Mouse (Mus musculus): ENCODE data around the gene Mylk. TPM values are rescaled to one million over a fixed set of nuclear protein-coding genes. Genes with fewer than 3 reads are reported as not detected.
A peak's percentile ranks its signal among the peaks of the same experiment; 100 is the strongest.

Mylk gene
- polyA plus RNA-seq, 1 experiment from 2014 or later, result 4.2 TPM

- no peak overlapping the region for H3K4me2 ChIP-seq (ENCODE audit: low read length)
- no peak overlapping the region for H3K27ac ChIP-seq (ENCODE audit: low read depth, low read length)
- no peak for DNase-seq (ENCODE audit: low spot score)
- H3K9me3 ChIP-seq (replicated peaks; ENCODE audit: control insufficient read depth, low read length), result no peaks in the 10 kb centered on the region
- ATAC-seq, result no peak
- H3K36me3 ChIP-seq (ENCODE audit: control insufficient read depth, insufficient read depth, low read length), result no peaks in the 10 kb centered on the region
- WGBS, result 82% methylated on average over 3 of the region's 3 CpGs
- H3K9ac ChIP-seq (ENCODE audit: low read length), result no peak overlapping the region
- no peaks in the 10 kb centered on the region for H3K4me1 ChIP-seq (ENCODE audit: control insufficient read depth, insufficient read depth, low read length)
- H3K27me3 ChIP-seq (replicated peaks; ENCODE audit: control insufficient read depth, insufficient read depth, low read length), result no peaks in the 10 kb centered on the region
- no peak overlapping the region for H3K4me3 ChIP-seq (ENCODE audit: low read depth, low read length)
Measured at GRCm38 (mm10) chr16:34813570-34813969, 68.6 kb downstream of the Mylk start.

- Histone ChIP-seq H3K9ac (ENCODE audit: low read length) (no peak overlapping the region), H3K27me3 (replicated peaks; ENCODE audit: control insufficient read depth, insufficient read depth, low read length) (no peaks in the 10 kb centered on the region), H3K4me1 (ENCODE audit: control insufficient read depth, insufficient read depth, low read length) (no peaks in the 10 kb centered on the region), H3K27ac (ENCODE audit: low read depth, low read length) (no peak overlapping the region), H3K36me3 (ENCODE audit: control insufficient read depth, insufficient read depth, low read length) (no peaks in the 10 kb centered on the region), H3K4me2 (ENCODE audit: low read length) (no peak overlapping the region), H3K4me3 (ENCODE audit: low read depth, low read length) (no peak overlapping the region), H3K9me3 (replicated peaks; ENCODE audit: control insufficient read depth, low read length) (no peaks in the 10 kb centered on the region)
- WGBS, result 71% methylated on average over 7 of the region's 7 CpGs
- ATAC-seq (no peak), DNase-seq (ENCODE audit: low spot score) (no peak)
Measured at GRCm38 (mm10) chr16:34814612-34815011, 69.6 kb downstream of the Mylk start.

- Histone ChIP-seq H3K4me3 (ENCODE audit: low read depth, low read length) (no peak overlapping the region), H3K4me1 (ENCODE audit: control insufficient read depth, insufficient read depth, low read length) (no peaks in the 10 kb centered on the region), H3K27ac (ENCODE audit: low read depth, low read length) (no peak overlapping the region), H3K4me2 (ENCODE audit: low read length) (no peak overlapping the region), H3K9me3 (replicated peaks; ENCODE audit: control insufficient read depth, low read length) (no peaks in the 10 kb centered on the region), H3K9ac (ENCODE audit: low read length) (no peak overlapping the region), H3K36me3 (ENCODE audit: control insufficient read depth, insufficient read depth, low read length) (no peaks in the 10 kb centered on the region), H3K27me3 (replicated peaks; ENCODE audit: control insufficient read depth, insufficient read depth, low read length) (no peaks in the 10 kb centered on the region)
- ATAC-seq, result no peak
- no peak for DNase-seq (ENCODE audit: low spot score)
- WGBS, result 94% methylated on average over 7 of the region's 7 CpGs
Measured at GRCm38 (mm10) chr16:34816548-34816947, 71.5 kb downstream of the Mylk start.

- ATAC-seq (no peak), DNase-seq (ENCODE audit: low spot score) (no peak)
- Histone ChIP-seq H3K4me2 (ENCODE audit: low read length) (no peak overlapping the region), H3K9me3 (replicated peaks; ENCODE audit: control insufficient read depth, low read length) (no peaks in the 10 kb centered on the region), H3K27ac (ENCODE audit: low read depth, low read length) (no peak overlapping the region), H3K4me1 (ENCODE audit: control insufficient read depth, insufficient read depth, low read length) (no peaks in the 10 kb centered on the region), H3K36me3 (ENCODE audit: control insufficient read depth, insufficient read depth, low read length) (no peaks in the 10 kb centered on the region), H3K27me3 (replicated peaks; ENCODE audit: control insufficient read depth, insufficient read depth, low read length) (no peaks in the 10 kb centered on the region), H3K4me3 (ENCODE audit: low read depth, low read length) (no peak overlapping the region), H3K9ac (ENCODE audit: low read length) (no peak overlapping the region)
- WGBS, result 86% methylated on average over 7 of the region's 7 CpGs
Measured at GRCm38 (mm10) chr16:34825111-34825744, 80.2 kb downstream of the Mylk start.

- Histone ChIP-seq H3K4me1 (ENCODE audit: control insufficient read depth, insufficient read depth, low read length) (no peaks in the 10 kb centered on the region), H3K36me3 (ENCODE audit: control insufficient read depth, insufficient read depth, low read length) (no peaks in the 10 kb centered on the region), H3K9ac (ENCODE audit: low read length) (no peak overlapping the region), H3K4me2 (ENCODE audit: low read length) (no peak overlapping the region), H3K27me3 (replicated peaks; ENCODE audit: control insufficient read depth, insufficient read depth, low read length) (no peaks in the 10 kb centered on the region), H3K27ac (ENCODE audit: low read depth, low read length) (no peak overlapping the region), H3K9me3 (replicated peaks; ENCODE audit: control insufficient read depth, low read length) (no peaks in the 10 kb centered on the region), H3K4me3 (ENCODE audit: low read depth, low read length) (no peak overlapping the region)
- no peak for DNase-seq (ENCODE audit: low spot score)
- 64% methylated on average over 1 of the region's 1 CpGs for WGBS
- ATAC-seq, result no peak
Measured at GRCm38 (mm10) chr16:34834477-34834876, 89.5 kb downstream of the Mylk start.

- ATAC-seq, result no peak
- no peak for DNase-seq (ENCODE audit: low spot score)
- WGBS, result 74% methylated on average over 7 of the region's 7 CpGs
- Histone ChIP-seq H3K36me3 (ENCODE audit: control insufficient read depth, insufficient read depth, low read length) (no peaks in the 10 kb centered on the region), H3K4me3 (ENCODE audit: low read depth, low read length) (no peak overlapping the region), H3K9ac (ENCODE audit: low read length) (no peak overlapping the region), H3K4me2 (ENCODE audit: low read length) (no peak overlapping the region), H3K4me1 (ENCODE audit: control insufficient read depth, insufficient read depth, low read length) (no peaks in the 10 kb centered on the region), H3K27me3 (replicated peaks; ENCODE audit: control insufficient read depth, insufficient read depth, low read length) (no peaks in the 10 kb centered on the region), H3K27ac (ENCODE audit: low read depth, low read length) (no peak overlapping the region), H3K9me3 (replicated peaks; ENCODE audit: control insufficient read depth, low read length) (no peaks in the 10 kb centered on the region)
Measured at GRCm38 (mm10) chr16:34839004-34839703, 94.1 kb downstream of the Mylk start.

- WGBS, result 82% methylated on average over 7 of the region's 7 CpGs
- H3K27me3 ChIP-seq (replicated peaks; ENCODE audit: control insufficient read depth, insufficient read depth, low read length), result no peaks in the 10 kb centered on the region
- DNase-seq (ENCODE audit: low spot score), result no peak
Measured at GRCm38 (mm10) chr16:34839704-34840331, 94.8 kb downstream of the Mylk start.

GRCm38 (mm10) chr16:34844783-34845182, 99.8 kb downstream of the Mylk start:
- peak; percentile 7 for DNase-seq (ENCODE audit: low spot score)
- no peak for ATAC-seq
- WGBS, result 55% methylated on average over 6 of the region's 6 CpGs
- H3K36me3 ChIP-seq (ENCODE audit: control insufficient read depth, insufficient read depth, low read length), result no peaks in the 10 kb centered on the region
- no peak overlapping the region for H3K4me3 ChIP-seq (ENCODE audit: low read depth, low read length)
- no peak overlapping the region for H3K4me2 ChIP-seq (ENCODE audit: low read length)
- no peak overlapping the region for H3K27ac ChIP-seq (ENCODE audit: low read depth, low read length)
- H3K9ac ChIP-seq (ENCODE audit: low read length), result no peak overlapping the region
- no peaks in the 10 kb centered on the region for H3K9me3 ChIP-seq (replicated peaks; ENCODE audit: control insufficient read depth, low read length)
- no peaks in the 10 kb centered on the region for H3K4me1 ChIP-seq (ENCODE audit: control insufficient read depth, insufficient read depth, low read length)
- no peaks in the 10 kb centered on the region for H3K27me3 ChIP-seq (replicated peaks; ENCODE audit: control insufficient read depth, insufficient read depth, low read length)

More at GRCm38 (mm10) chr16:34839704-34840331, 94.8 kb downstream of the Mylk start:
- ATAC-seq, result no peak
- H3K27ac ChIP-seq (ENCODE audit: low read depth, low read length), result no peak overlapping the region
- no peaks in the 10 kb centered on the region for H3K4me1 ChIP-seq (ENCODE audit: control insufficient read depth, insufficient read depth, low read length)
- no peaks in the 10 kb centered on the region for H3K36me3 ChIP-seq (ENCODE audit: control insufficient read depth, insufficient read depth, low read length)
- no peaks in the 10 kb centered on the region for H3K9me3 ChIP-seq (replicated peaks; ENCODE audit: control insufficient read depth, low read length)
- H3K4me3 ChIP-seq (ENCODE audit: low read depth, low read length), result no peak overlapping the region
- no peak overlapping the region for H3K9ac ChIP-seq (ENCODE audit: low read length)
- no peak overlapping the region for H3K4me2 ChIP-seq (ENCODE audit: low read length)

- DNase-seq (ENCODE audit: low spot score) (no peak), ATAC-seq (no peak)
- Histone ChIP-seq H3K9me3 (replicated peaks; ENCODE audit: control insufficient read depth, low read length) (no peaks in the 10 kb centered on the region), H3K27ac (ENCODE audit: low read depth, low read length) (no peak overlapping the region), H3K27me3 (replicated peaks; ENCODE audit: control insufficient read depth, insufficient read depth, low read length) (no peaks in the 10 kb centered on the region), H3K36me3 (ENCODE audit: control insufficient read depth, insufficient read depth, low read length) (no peaks in the 10 kb centered on the region), H3K4me3 (ENCODE audit: low read depth, low read length) (no peak overlapping the region), H3K4me2 (ENCODE audit: low read length) (no peak overlapping the region), H3K4me1 (ENCODE audit: control insufficient read depth, insufficient read depth, low read length) (no peaks in the 10 kb centered on the region), H3K9ac (ENCODE audit: low read length) (no peak overlapping the region)
- WGBS, result 81% methylated on average over 3 of the region's 3 CpGs
Measured at GRCm38 (mm10) chr16:34847638-34848037, 102.6 kb downstream of the Mylk start.
